Mouse (Mus musculus): ENCODE results near the gene Tcte2.

The Tcte2 gene

GRCm38 (mm10) chr17:13717428-13717827 lies 44.2 kb downstream of the Tcte2 start:
- DNase-seq (ENCODE audit: low spot score), result no peak

GRCm38 (mm10) chr17:13716336-13716735 lies 45.3 kb downstream of the Tcte2 start:
- no peak for DNase-seq (ENCODE audit: low spot score)

- no peak for DNase-seq (ENCODE audit: low spot score)
These were observed 46.1 kb downstream of the Tcte2 start for GRCm38 (mm10) chr17:13715511-13715910.

GRCm38 (mm10) chr17:13714654-13715053 lies 47.0 kb downstream of the Tcte2 start:
- no peak for DNase-seq (ENCODE audit: low spot score)

- no peak for DNase-seq (ENCODE audit: low spot score)
These were observed 47.5 kb downstream of the Tcte2 start for GRCm38 (mm10) chr17:13714128-13714527.

- DNase-seq (ENCODE audit: low spot score), result no peak
These were observed 49.1 kb downstream of the Tcte2 start for GRCm38 (mm10) chr17:13712518-13712917.

GRCm38 (mm10) chr17:13712116-13712515 lies 49.5 kb downstream of the Tcte2 start:
- DNase-seq (ENCODE audit: low spot score), result no peak

- no peak for DNase-seq (ENCODE audit: low spot score)
These were observed 50.5 kb downstream of the Tcte2 start for GRCm38 (mm10) chr17:13711173-13711572.

GRCm38 (mm10) chr17:13705481-13705921 lies 56.1 kb downstream of the Tcte2 start:
- no peak for DNase-seq (ENCODE audit: low spot score)

- no peak for DNase-seq (ENCODE audit: low spot score)
These were observed 57.9 kb downstream of the Tcte2 start for GRCm38 (mm10) chr17:13703611-13704320.

GRCm38 (mm10) chr17:13700131-13701016 lies 61.3 kb downstream of the Tcte2 start:
- no peak for DNase-seq (ENCODE audit: low spot score)

GRCm38 (mm10) chr17:13699716-13700115 lies 61.9 kb downstream of the Tcte2 start:
- no peak for DNase-seq (ENCODE audit: low spot score)

GRCm38 (mm10) chr17:13698194-13698593 lies 63.4 kb downstream of the Tcte2 start:
- DNase-seq (ENCODE audit: low spot score), result no peak

GRCm38 (mm10) chr17:13697646-13698045 lies 64.0 kb downstream of the Tcte2 start:
- DNase-seq (ENCODE audit: low spot score), result no peak

GRCm38 (mm10) chr17:13695881-13696280 lies 65.7 kb downstream of the Tcte2 start:
- DNase-seq (ENCODE audit: low spot score), result no peak

- DNase-seq (ENCODE audit: low spot score), result no peak
These were observed 66.4 kb downstream of the Tcte2 start for GRCm38 (mm10) chr17:13695211-13695610.

GRCm38 (mm10) chr17:13694181-13694580 lies 67.4 kb downstream of the Tcte2 start:
- no peak for DNase-seq (ENCODE audit: low spot score)

- no peak for DNase-seq (ENCODE audit: low spot score)
These were observed 74.0 kb downstream of the Tcte2 start for GRCm38 (mm10) chr17:13687656-13688055.

GRCm38 (mm10) chr17:13687086-13687485 lies 74.5 kb downstream of the Tcte2 start:
- no peak for DNase-seq (ENCODE audit: low spot score)

GRCm38 (mm10) chr17:13685621-13686020 lies 76.0 kb downstream of the Tcte2 start:
- DNase-seq (ENCODE audit: low spot score), result no peak

GRCm38 (mm10) chr17:13684256-13684655 lies 77.4 kb downstream of the Tcte2 start:
- DNase-seq (ENCODE audit: low spot score), result no peak

GRCm38 (mm10) chr17:13683411-13684174 lies 78.0 kb downstream of the Tcte2 start:
- DNase-seq (ENCODE audit: low spot score), result peak; percentile 18

All from spleen, adult 12 weeks (tissue).